Mouse (Mus musculus) gastrocnemius, adult 2 months (tissue): ENCODE data around the gene Hlcs. TPM values are rescaled to one million over a fixed set of nuclear protein-coding genes. Genes with fewer than 3 reads are reported as not detected.

ENCODE experiments used
- DNase-seq: peaks from one replicate; pipeline ENCODE4 v3.0.0; 2022
- H3K27ac ChIP-seq: fragments of 200-600 bp; 2 replicates; pipeline ENCODE4 v1.8.1; 2022; ENCODE audit warnings: mild to moderate bottlenecking
- H3K4me3 ChIP-seq: fragments of 200-600 bp; 2 replicates; pipeline ENCODE4 v1.8.1; 2022; ENCODE audit warnings: mild to moderate bottlenecking, moderate library complexity
- CTCF ChIP-seq: fragments of 200-600 bp; IDR thresholded peaks from 2 replicates; pipeline ENCODE4 v1.8.1; 2022; ENCODE audit warnings: antibody characterized with exemption, mild to moderate bottlenecking, moderate library complexity
- intact Hi-C: fragments of 180-260 bp; cut with DNase I; formaldehyde crosslinking; loops from one replicate; pipeline ENCODE4 v1.15.1; 2025
- total RNA-seq, 2 experiments: library from RNA; stranded (reverse); gene quantifications; 2 replicates each; pipeline ENCODE4 v1.2.3; 2021

Gene Hlcs
- total RNA-seq, 2 experiments from 2014 or later: 7.5 to 10.3 TPM

GRCm38 (mm10) chr16:94301194-94301593 is 12.2 kb downstream of the Hlcs start:
- intact Hi-C loops: loop anchor here (2.0 kb wide), 1 partner anchor 34 kb away; no protein-coding TSS in a partner anchor
- DNase-seq: no peak
- Histone ChIP-seq H3K27ac (peak overlapping the region; percentile 92; the same call in 1 of the 2 replicates), H3K4me3 (no peak overlapping the region)
- TF ChIP-seq CTCF: no peak

- TF ChIP-seq CTCF: no peak
- intact Hi-C loops: no loop called here
- no peak overlapping the region for H3K27ac ChIP-seq
- no peak overlapping the region for H3K4me3 ChIP-seq
- no peak for DNase-seq
Measured at GRCm38 (mm10) chr16:94299210-94299609, 14.2 kb downstream of the Hlcs start.

- H3K27ac ChIP-seq: no peak overlapping the region
- H3K4me3 ChIP-seq: no peak overlapping the region
- TF ChIP-seq CTCF: no peak
- intact Hi-C loops: no loop called here
- DNase-seq: no peak
Measured at GRCm38 (mm10) chr16:94298081-94298480, 15.3 kb downstream of the Hlcs start.

- DNase-seq: no peak
- no peak for TF ChIP-seq CTCF
- Histone ChIP-seq H3K27ac (no peak overlapping the region), H3K4me3 (no peak overlapping the region)
- intact Hi-C loops: no loop called here
Measured at GRCm38 (mm10) chr16:94291141-94291540, 22.2 kb downstream of the Hlcs start.

GRCm38 (mm10) chr16:94290073-94290999 is 23.0 kb downstream of the Hlcs start:
- no peak for TF ChIP-seq CTCF
- peak; percentile 90 for DNase-seq
- intact Hi-C loops: no loop called here
- H3K27ac ChIP-seq: peak overlapping the region; percentile 80
- H3K4me3 ChIP-seq: peak overlapping the region; percentile 93

- DNase-seq: peak; percentile 56
- peak overlapping the region; percentile 80 for H3K27ac ChIP-seq
- intact Hi-C loops: loop anchor here (1.0 kb wide), 1 partner anchor 24 kb away; the partner anchor contains the start of gene Hlcs
Measured at GRCm38 (mm10) chr16:94289138-94290072, 24.0 kb downstream of the Hlcs start.

GRCm38 (mm10) chr16:94287826-94288225 is 25.5 kb downstream of the Hlcs start:
- no peak overlapping the region for H3K27ac ChIP-seq
- no peak for TF ChIP-seq CTCF
- no peak overlapping the region for H3K4me3 ChIP-seq
- no peak for DNase-seq
- intact Hi-C loops: no loop called here

More at GRCm38 (mm10) chr16:94289138-94290072, 24.0 kb downstream of the Hlcs start:
- peak; percentile 32; the same call in 1 of the 2 replicates for TF ChIP-seq CTCF
- H3K4me3 ChIP-seq: peak overlapping the region; percentile 93

- no peak overlapping the region for H3K27ac ChIP-seq
- intact Hi-C loops: no loop called here
- no peak overlapping the region for H3K4me3 ChIP-seq
- no peak for DNase-seq
- TF ChIP-seq CTCF: no peak
Measured at GRCm38 (mm10) chr16:94283972-94284371, 29.4 kb downstream of the Hlcs start.

- Histone ChIP-seq H3K4me3 (no peak overlapping the region), H3K27ac (no peak overlapping the region)
- peak; percentile 7 for DNase-seq
- intact Hi-C loops: loop anchor here (5.0 kb wide), 1 partner anchor 41 kb away; the partner anchor contains the start of gene Hlcs
- no peak for TF ChIP-seq CTCF
Measured at GRCm38 (mm10) chr16:94270826-94271225, 42.5 kb downstream of the Hlcs start.

GRCm38 (mm10) chr16:94269635-94270034 is 43.7 kb downstream of the Hlcs start:
- TF ChIP-seq CTCF: peak; percentile 99
- no peak overlapping the region for H3K27ac ChIP-seq
- H3K4me3 ChIP-seq: peak overlapping the region; percentile 14; the same call in 1 of the 2 replicates
- peak; percentile 91 for DNase-seq
- intact Hi-C loops: loop anchor here (1.0 to 5.0 kb wide), 2 partner anchors 43 to 63 kb away; partner anchors contain the start of gene Hlcs

- peak; percentile 14 for DNase-seq
- intact Hi-C loops: no loop called here
- Histone ChIP-seq H3K27ac (no peak overlapping the region), H3K4me3 (no peak overlapping the region)
- no peak for TF ChIP-seq CTCF
Measured at GRCm38 (mm10) chr16:94268205-94268604, 45.2 kb downstream of the Hlcs start.

GRCm38 (mm10) chr16:94264611-94265010 is 48.8 kb downstream of the Hlcs start:
- no peak for TF ChIP-seq CTCF
- H3K4me3 ChIP-seq: no peak overlapping the region
- intact Hi-C loops: no loop called here
- no peak overlapping the region for H3K27ac ChIP-seq
- DNase-seq: no peak
